Mouse (Mus musculus) kidney, embryonic 16.5 days (tissue): Measurements from ENCODE around the gene Cry1. TPM values are rescaled to one million over a fixed set of nuclear protein-coding genes. Genes with fewer than 3 reads are reported as not detected.

Experiments used
- ATAC-seq: fragments of 200-750 bp; cut with Nextera tagmentation; 2 replicates; pipeline ENCODE4 v1.8.0; 2017; ENCODE audit warnings: moderate TSS enrichment; ENCODE audit not compliant: low FRiP score, low TSS enrichment
- H3K27ac ChIP-seq: fragments of 300-500 bp; sonication (generic); 2 replicates; pipeline ENCODE4 v1.5.1; 2014; ENCODE audit warnings: low read length
- H3K27me3 ChIP-seq: fragments of 300-500 bp; sonication (generic); 2 replicates; pipeline ENCODE4 v1.6.1; 2014; ENCODE audit warnings: low read length, control low read depth, mixed read lengths; ENCODE audit not compliant: insufficient read depth
- H3K36me3 ChIP-seq: fragments of 300-500 bp; sonication (generic); 2 replicates; pipeline ENCODE4 v1.6.1; 2014; ENCODE audit warnings: low read length, control low read depth, mixed read lengths; ENCODE audit not compliant: insufficient read depth
- H3K4me1 ChIP-seq: fragments of 300-500 bp; sonication (generic); 2 replicates; pipeline ENCODE4 v1.6.1; 2014; ENCODE audit warnings: low read length, control low read depth, mixed read lengths; ENCODE audit not compliant: insufficient read depth
- H3K4me2 ChIP-seq: fragments of 300-500 bp; sonication (generic); replicated peaks from 2 replicates; pipeline ENCODE4 v1.6.1; 2014; ENCODE audit warnings: low read depth, low read length
- H3K4me3 ChIP-seq: fragments of 300-500 bp; sonication (generic); 2 replicates; pipeline ENCODE4 v1.5.1; 2014; ENCODE audit warnings: mild to moderate bottlenecking, low read length
- H3K9ac ChIP-seq: fragments of 300-500 bp; sonication (generic); replicated peaks from 2 replicates; pipeline ENCODE4 v1.6.1; 2014; ENCODE audit warnings: low read length
- H3K9me3 ChIP-seq: fragments of 300-500 bp; sonication (generic); 2 replicates; pipeline ENCODE4 v1.6.1; 2016; ENCODE audit warnings: low read length, control low read depth
- WGBS: fragments of 180-500 bp; shearing (Covaris S2); extraction: QIAGEN DNeasy Blood & Tissue Kit; methylation state at CpG from one replicate; pipeline ENCODE4 v1.1.7; 2014; 5-methylcytosine and 5-hydroxymethylcytosine counted together
- polyA plus RNA-seq: library from polyadenylated mRNA; unstranded; fragments of >200 nt; fragmentation: Nextera tagmentation; extraction: Ambion mirVana; gene quantifications from 2 replicates; pipeline ENCODE4 v1.2.1, GENCODE M21; 2015

Cry1 gene
- 27.8 and 29.0 TPM in 2 replicates for polyA plus RNA-seq

DNA sequence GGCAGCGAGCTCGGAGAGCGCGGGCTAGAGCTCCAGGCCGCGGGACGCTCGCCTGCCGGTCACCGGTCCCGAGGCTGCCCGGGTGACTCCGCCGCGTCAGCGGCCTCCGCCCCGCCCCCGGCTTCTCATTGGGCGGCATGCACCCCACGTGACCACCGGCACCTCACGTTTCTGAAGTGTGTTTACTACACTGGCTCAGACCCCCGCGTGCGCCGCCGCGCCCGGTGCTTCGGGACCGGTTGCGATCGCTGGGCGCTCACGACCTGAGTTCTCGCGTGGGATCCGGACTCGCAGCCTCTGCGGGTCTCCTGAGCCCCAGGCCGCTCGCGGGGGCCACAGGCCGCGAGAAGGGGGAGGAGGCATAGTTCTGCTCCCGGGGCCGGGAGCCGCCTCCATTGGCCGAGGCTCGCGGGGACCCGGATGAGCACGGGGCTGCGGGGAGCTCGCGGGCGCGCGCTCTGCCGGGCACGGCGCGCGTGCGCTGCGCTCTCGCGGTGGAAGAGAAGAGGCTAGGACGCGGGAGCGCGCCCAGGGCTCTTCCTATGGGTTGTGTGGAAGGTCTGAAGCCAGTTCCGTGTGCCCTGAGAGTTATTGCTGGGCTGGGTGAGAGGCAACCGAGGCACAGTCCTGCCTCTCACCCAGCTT is at the start of gene Cry1:
Gene Cry1 (minus strand): TSS at position 101 of the 645 bp plus-strand sequence.
- peak within 1 kb of the TSS; percentile 87 for H3K4me2 ChIP-seq
- peaks cover 11% of the 10 kb centered on the region for H3K4me1 ChIP-seq
- peak within 1 kb of the TSS; percentile 92 for H3K9ac ChIP-seq
- WGBS, result 0% methylated on average over 69 of the region's 75 CpGs
- no peaks in the 10 kb centered on the region for H3K36me3 ChIP-seq
- H3K9me3 ChIP-seq, result no peaks in the 10 kb centered on the region
- ATAC-seq, result peak; percentile 96
- H3K27me3 ChIP-seq, result 0 out of 2 replicates have a peak, but pooled peaks cover 2% of the 10 kb centered on the region
- H3K4me3 ChIP-seq, result peak within 1 kb of the TSS; percentile 90
- H3K27ac ChIP-seq, result peak within 1 kb of the TSS; percentile 91

DNA sequence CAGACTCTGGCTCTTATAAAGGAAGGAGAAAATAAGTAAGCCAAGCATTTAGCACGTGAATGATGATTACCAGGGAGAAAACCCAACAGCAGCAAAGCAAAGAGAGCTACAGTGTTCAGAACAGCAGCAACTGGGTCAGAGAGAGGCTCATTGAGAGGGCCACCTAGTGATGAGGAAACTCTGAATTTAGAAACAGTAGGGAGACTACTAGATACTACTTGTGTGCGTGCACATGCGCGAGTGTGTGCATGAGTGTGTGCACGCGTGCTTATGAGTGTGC is 36.8 kb upstream of the Cry1 start:
- Histone ChIP-seq H3K27ac (no peak overlapping the region), H3K4me2 (no peak overlapping the region)
- 82% methylated on average over 6 of the region's 6 CpGs for WGBS

DNA sequence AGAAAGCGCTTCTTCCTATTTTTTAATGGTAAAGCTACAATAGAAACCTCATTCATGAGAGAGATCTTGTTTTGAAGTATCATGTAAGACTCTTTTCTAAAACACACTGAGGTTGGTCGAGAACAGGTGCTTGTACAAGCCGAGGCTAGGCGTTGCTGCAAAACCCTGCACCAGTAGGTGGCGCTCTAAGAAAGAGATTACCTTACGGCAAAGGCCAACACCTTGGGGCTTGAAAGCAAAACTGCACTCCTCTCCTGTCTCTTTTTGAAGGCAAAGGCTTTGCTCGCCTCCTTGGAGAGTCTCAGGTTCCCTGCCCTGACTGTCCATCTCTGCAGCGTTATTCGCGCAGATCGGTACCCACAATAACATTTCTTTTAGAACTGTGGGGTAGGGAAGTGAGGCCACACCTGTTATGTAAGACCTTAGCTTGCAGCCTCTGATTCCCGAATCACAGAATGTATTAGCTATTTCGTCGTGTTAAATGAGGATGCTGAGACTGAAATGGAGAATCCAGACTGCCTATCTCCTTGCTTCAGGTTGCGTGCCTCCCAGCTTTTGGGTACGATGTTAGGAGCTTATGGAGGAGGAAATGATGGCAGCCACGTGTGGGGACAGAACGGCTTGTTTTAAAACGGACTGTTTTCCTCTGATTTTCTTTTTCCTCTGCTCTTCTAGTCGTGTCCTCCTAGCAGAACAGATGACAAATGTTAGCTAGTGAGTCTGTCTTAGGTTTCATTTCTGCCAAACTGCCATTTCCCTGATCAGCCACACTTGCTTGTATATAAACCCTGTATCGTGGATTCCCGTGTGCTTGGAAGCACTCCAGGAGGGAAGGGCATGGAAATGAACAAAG is 36.3 kb upstream of the Cry1 start:
- Histone ChIP-seq H3K9ac (0 out of 2 replicates have a peak overlapping the region, but pooled peaks have one; percentile 12), H3K4me1 (no peaks in the 10 kb centered on the region), H3K4me3 (no peak overlapping the region; the same call in 1 of the 2 replicates), H3K36me3 (no peaks in the 10 kb centered on the region), H3K27ac (no peak overlapping the region), H3K4me2 (peak overlapping the region; percentile 31), H3K27me3 (no peaks in the 10 kb centered on the region), H3K9me3 (no peaks in the 10 kb centered on the region)
- peak; percentile 54; the same call in 1 of the 2 replicates for ATAC-seq
- 24% methylated on average over 22 of the region's 22 CpGs for WGBS

More for the DNA sequence above, 36.8 kb upstream of the Cry1 start:
- H3K27me3 ChIP-seq, result no peaks in the 10 kb centered on the region
- no peak overlapping the region for H3K9ac ChIP-seq
- ATAC-seq, result no peak
- no peaks in the 10 kb centered on the region for H3K4me1 ChIP-seq
- H3K9me3 ChIP-seq, result no peaks in the 10 kb centered on the region
- no peaks in the 10 kb centered on the region for H3K36me3 ChIP-seq
- no peak overlapping the region for H3K4me3 ChIP-seq

DNA sequence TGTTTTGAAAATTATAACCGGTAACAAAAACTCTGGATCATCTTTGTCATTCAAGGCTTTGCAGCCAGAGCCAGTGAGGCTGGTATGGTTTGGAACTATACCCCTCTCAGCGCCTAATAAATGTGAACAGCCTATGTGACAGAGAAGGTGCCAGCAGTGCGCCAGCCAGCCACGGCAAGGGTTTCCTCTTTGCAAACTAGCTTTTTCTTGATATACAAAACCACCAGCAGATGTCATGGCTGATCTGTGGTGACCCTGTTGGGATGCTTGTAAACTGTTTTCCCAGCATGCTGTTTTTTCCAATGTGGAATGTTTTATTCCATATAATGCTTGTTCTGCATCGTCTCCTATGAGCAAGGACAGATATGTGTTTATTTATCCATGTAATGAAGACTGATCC is 30.0 kb upstream of the Cry1 start:
- ATAC-seq, result no peak
- H3K36me3 ChIP-seq, result no peaks in the 10 kb centered on the region
- no peak overlapping the region for H3K4me2 ChIP-seq
- no peak overlapping the region for H3K27ac ChIP-seq
- no peaks in the 10 kb centered on the region for H3K4me1 ChIP-seq
- WGBS, result 68% methylated on average over 5 of the region's 5 CpGs
- peaks cover 10% of the 10 kb centered on the region for H3K9me3 ChIP-seq
- no peak overlapping the region for H3K4me3 ChIP-seq
- H3K27me3 ChIP-seq, result no peaks in the 10 kb centered on the region
- H3K9ac ChIP-seq, result no peak overlapping the region

DNA sequence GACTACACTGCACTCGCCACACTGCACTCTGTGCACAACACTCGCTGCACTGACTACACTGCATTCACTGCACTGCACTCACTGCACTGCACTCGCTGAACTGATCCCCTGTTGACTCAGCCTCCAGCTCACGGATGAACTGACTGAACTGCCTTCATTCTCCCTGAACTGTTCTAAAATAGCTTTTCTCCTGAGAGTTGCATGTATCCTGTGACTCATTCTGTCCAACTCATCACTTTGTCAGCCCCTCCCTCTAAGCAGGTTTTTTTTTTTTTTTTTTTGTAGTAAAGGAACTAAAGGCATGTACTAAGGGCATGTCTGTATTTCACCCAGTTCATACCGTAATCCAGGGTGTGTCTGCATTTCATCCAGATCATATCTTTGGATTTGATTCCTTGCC is 26.8 kb upstream of the Cry1 start:
- Histone ChIP-seq H3K27ac (no peak overlapping the region), H3K4me2 (no peak overlapping the region), H3K36me3 (no peaks in the 10 kb centered on the region), H3K27me3 (no peaks in the 10 kb centered on the region), H3K9ac (no peak overlapping the region), H3K4me1 (no peaks in the 10 kb centered on the region), H3K9me3 (peaks cover 12% of the 10 kb centered on the region), H3K4me3 (no peak overlapping the region)
- ATAC-seq, result no peak
- WGBS, result 90% methylated on average over 5 of the region's 5 CpGs

DNA sequence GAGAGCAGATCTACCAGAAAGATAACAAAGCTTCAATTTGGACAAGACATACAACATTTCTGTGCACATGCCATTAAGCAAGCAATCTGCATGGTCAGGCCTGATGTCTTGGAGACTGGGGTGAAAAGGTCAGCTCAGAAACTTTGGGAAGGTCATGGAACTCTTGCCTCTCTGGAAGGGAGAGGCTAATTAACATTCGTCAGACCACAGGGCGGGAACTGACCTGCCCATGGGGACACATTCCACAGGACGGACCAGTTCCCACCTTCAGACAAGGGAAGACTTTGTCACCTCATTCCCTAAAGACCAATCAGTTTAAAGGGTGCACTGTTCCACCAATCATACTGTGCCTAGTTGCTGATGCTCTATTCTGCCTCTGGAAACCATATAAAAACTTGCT is 25.3 kb upstream of the Cry1 start:
- Histone ChIP-seq H3K4me3 (no peak overlapping the region), H3K27me3 (no peaks in the 10 kb centered on the region), H3K9me3 (peaks cover 12% of the 10 kb centered on the region), H3K9ac (no peak overlapping the region), H3K4me2 (no peak overlapping the region), H3K27ac (no peak overlapping the region), H3K4me1 (no peaks in the 10 kb centered on the region), H3K36me3 (no peaks in the 10 kb centered on the region)
- no peak for ATAC-seq
- 74% methylated on average over 3 of the region's 3 CpGs for WGBS

DNA sequence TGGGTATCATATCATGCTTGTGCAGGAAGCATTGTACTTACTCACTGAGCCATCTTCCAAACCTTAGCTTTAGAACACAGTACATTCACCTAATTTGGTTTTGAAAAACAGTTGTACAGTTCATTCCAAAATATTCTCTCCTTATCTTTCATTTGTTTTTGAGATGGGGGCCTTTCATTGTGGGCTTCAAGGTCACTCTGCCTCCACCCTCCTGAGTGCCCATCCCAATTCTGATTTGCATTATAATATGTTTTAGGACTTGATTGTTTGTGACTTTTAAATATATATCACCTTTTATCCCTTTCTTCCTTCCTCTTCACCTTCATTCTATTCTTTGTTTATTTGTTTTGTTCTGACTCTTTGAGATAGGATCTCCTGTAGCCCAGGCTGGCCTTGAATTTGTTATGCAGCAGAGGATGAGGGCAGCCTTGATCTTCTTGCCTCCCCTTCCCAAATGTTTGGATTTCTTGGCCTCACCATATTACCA is 24.3 kb upstream of the Cry1 start:
- Histone ChIP-seq H3K4me3 (no peak overlapping the region), H3K36me3 (no peaks in the 10 kb centered on the region), H3K27ac (no peak overlapping the region), H3K27me3 (no peaks in the 10 kb centered on the region), H3K9me3 (peaks cover 12% of the 10 kb centered on the region), H3K4me2 (no peak overlapping the region), H3K9ac (no peak overlapping the region), H3K4me1 (no peaks in the 10 kb centered on the region)
- ATAC-seq, result no peak

DNA sequence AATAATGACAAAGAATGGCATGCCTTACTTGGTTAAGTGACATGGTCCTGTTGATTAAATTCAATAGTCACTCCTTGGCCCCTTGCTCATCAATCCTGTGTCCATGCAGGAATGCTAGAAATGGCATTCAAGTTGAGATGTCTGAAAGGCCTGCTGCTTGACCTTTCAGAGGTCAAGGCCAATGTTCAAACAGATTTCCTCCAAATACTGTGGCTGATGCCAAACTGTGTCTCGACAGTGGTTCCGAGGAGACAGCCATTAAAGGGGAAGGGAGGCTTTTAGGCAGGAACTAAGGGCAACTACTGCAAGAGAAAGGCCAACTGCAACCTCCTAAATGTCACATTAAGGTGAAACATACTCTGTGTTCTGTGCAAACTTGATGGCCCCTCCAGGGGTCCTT is 20.5 kb upstream of the Cry1 start:
- H3K4me3 ChIP-seq, result no peak overlapping the region
- no peak overlapping the region for H3K9ac ChIP-seq
- H3K27me3 ChIP-seq, result no peaks in the 10 kb centered on the region
- no peak overlapping the region for H3K4me2 ChIP-seq
- H3K9me3 ChIP-seq, result peaks cover 8% of the 10 kb centered on the region; the same call in 1 of the 2 replicates
- 50% methylated on average over 2 of the region's 2 CpGs for WGBS
- no peaks in the 10 kb centered on the region for H3K4me1 ChIP-seq
- no peak overlapping the region for H3K27ac ChIP-seq
- no peaks in the 10 kb centered on the region for H3K36me3 ChIP-seq
- ATAC-seq, result no peak

DNA sequence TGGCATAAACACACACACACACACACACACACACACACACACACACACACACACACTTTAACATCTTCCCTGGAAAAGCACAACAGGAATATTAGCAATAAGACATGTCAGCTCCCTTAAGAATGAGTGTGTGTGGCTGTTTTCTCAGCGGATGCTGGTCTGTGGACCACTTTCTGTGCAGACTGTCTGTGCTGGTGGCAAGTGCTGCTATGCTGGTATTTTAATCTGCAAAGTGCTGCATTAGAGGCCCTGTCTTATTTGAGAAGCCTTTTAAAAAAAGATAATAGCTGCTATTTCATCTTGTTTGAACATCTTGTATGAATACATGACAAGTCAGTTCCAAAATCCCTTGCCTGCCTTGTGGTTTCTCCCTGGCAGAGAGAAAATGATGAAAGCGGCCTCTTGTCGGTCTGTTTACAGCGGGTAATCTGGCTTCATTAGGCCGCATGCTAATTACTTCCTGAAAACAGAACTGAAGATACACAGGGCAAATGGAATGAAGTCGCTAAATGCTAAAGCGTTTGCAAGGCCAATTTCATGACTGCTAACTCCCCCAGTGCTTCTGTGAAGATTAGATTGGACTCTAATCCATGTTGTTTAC is 19.5 kb upstream of the Cry1 start:
- Histone ChIP-seq H3K27ac (no peak overlapping the region), H3K4me3 (no peak overlapping the region), H3K4me1 (no peaks in the 10 kb centered on the region), H3K36me3 (no peaks in the 10 kb centered on the region), H3K27me3 (no peaks in the 10 kb centered on the region), H3K9ac (no peak overlapping the region; the same call in 1 of the 2 replicates), H3K9me3 (peaks cover 5% of the 10 kb centered on the region; the same call in 1 of the 2 replicates), H3K4me2 (no peak overlapping the region)
- no peak for ATAC-seq
- 33% methylated on average over 7 of the region's 7 CpGs for WGBS
